ENCODE assay signal across 19 mouse cellular contexts in the genomic region with DNA sequence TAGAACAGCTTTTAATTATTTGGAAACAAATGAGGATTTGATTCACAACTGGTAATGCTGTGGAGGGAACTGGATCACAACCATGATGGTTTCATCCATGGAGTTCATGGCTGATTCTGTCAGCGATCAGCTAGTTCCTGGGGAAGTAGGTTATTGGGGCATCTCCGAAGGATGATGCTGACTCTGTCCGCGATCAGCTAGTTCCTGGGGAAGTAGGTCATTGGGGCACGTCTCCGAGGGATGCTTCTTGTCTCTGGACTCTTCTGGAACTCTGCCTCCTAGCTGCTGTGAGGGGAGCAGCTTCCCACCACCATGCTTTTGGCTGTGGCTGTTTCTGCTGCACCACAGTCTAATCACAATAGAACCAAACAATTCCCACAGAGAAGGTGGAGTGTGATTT. TPM values are rescaled to one million over a fixed set of nuclear protein-coding genes. Genes with fewer than 3 reads are reported as not detected.
"Had no signal": no experiment of that assay in that cellular context is flagged by ENCODE, and none has a peak within 500 bp of the region (broad histone marks: within the 10 kb centered on the region; RNA-seq: fewer than 3 reads in every experiment).

No protein-coding gene starts in this region.

- H3K4me2 ChIP-seq: liver, embryonic 13.5 days; lung, embryonic 15.5 days; midbrain, embryonic 13.5 days had no signal

- H3K9me3 ChIP-seq: liver, embryonic 13.5 days; lung, embryonic 15.5 days; megakaryocyte, embryonic 14.5 days; midbrain, embryonic 10.5 days; midbrain, embryonic 13.5 days had no signal

- ATAC-seq: inflammation-experienced regulatory T-cells, adult 6 months; intestine, embryonic 16.5 days; midbrain, embryonic 13.5 days; midbrain, embryonic 16.5 days had no signal

- H3K27ac ChIP-seq: left cerebral cortex, adult 2 months; liver, embryonic 13.5 days; lung, embryonic 15.5 days; midbrain, embryonic 10.5 days; midbrain, embryonic 13.5 days had no signal

- H3K9ac ChIP-seq: liver, embryonic 13.5 days; lung, embryonic 15.5 days; midbrain, embryonic 13.5 days had no signal

- H3K36me3 ChIP-seq: liver, embryonic 13.5 days; lung, embryonic 15.5 days; midbrain, embryonic 10.5 days; midbrain, embryonic 13.5 days had no signal

- H3K4me3 ChIP-seq: left cerebral cortex, adult 2 months; liver, embryonic 13.5 days; lung, embryonic 15.5 days; megakaryocyte, embryonic 14.5 days; midbrain, embryonic 10.5 days; midbrain, embryonic 13.5 days had no signal

- H3K27me3 ChIP-seq: liver, embryonic 13.5 days; lung, embryonic 15.5 days; midbrain, embryonic 13.5 days had no signal

- DNase-seq: kidney, adult 18-20 months; kidney, adult 9 months; kidney, postnatal 14 days; kidney, postnatal 4 days; layer of hippocampus, postnatal 36 days; liver, embryonic 13.5 days; lung, postnatal 10 days; lung, postnatal 4 days; thymus, adult 2 months; thymus, postnatal 14 days; thymus, postnatal 4 days had no signal

RNA-seq across cellular contexts. Expression of a gene that starts 12.3 kb away (rescaled TPM):
- polyA plus RNA-seq: inflammation-experienced regulatory T-cells, adult 6 months had no signal
